Mouse (Mus musculus): ENCODE data around the gene Frmpd1.

GRCm38 (mm10) chr4:45184521-45185330, at the start of gene Frmpd1:
- TF ChIP-seq CTCF (IDR thresholded peaks at IDR 0.05) (no peak), EP300 (IDR thresholded peaks at IDR 0.05) (no peak)
